Mouse (Mus musculus) embryo, embryonic 10 days (tissue): Measurements from ENCODE around the gene Myh9.
"Not testable (repeated sequence)": the region's sequence is repeated elsewhere in the genome, so short reads cannot be mapped to it uniquely, and the experiment has no call there.

Source experiments
- DNase-seq: peaks from one replicate; pipeline ENCODE4 v3.0.0-alpha.2; 2015; ENCODE audit warnings: low spot score

Gene Myh9

GRCm38 (mm10) chr15:77867231-77867968, 25.4 kb upstream of the Myh9 start:
- not testable (repeated sequence) for DNase-seq

- DNase-seq: peak; percentile 38
Observed at GRCm38 (mm10) chr15:77866583-77867220, 24.7 kb upstream of the Myh9 start.

GRCm38 (mm10) chr15:77864063-77864758, 22.2 kb upstream of the Myh9 start:
- no peak for DNase-seq

GRCm38 (mm10) chr15:77862991-77863972, 21.3 kb upstream of the Myh9 start:
- no peak for DNase-seq

GRCm38 (mm10) chr15:77860081-77860665, 18.2 kb upstream of the Myh9 start:
- DNase-seq: no peak

GRCm38 (mm10) chr15:77857662-77858156, 15.7 kb upstream of the Myh9 start:
- DNase-seq: peak; percentile 83

GRCm38 (mm10) chr15:77856541-77856940, 14.6 kb upstream of the Myh9 start:
- no peak for DNase-seq

GRCm38 (mm10) chr15:77855301-77855700, 13.3 kb upstream of the Myh9 start:
- no peak for DNase-seq

GRCm38 (mm10) chr15:77852001-77852400, 10.0 kb upstream of the Myh9 start:
- no peak for DNase-seq

- no peak for DNase-seq
Observed at GRCm38 (mm10) chr15:77851136-77851535, 9.2 kb upstream of the Myh9 start.

- no peak for DNase-seq
Observed at GRCm38 (mm10) chr15:77849572-77850229, 7.7 kb upstream of the Myh9 start.

GRCm38 (mm10) chr15:77849039-77849436, 7.1 kb upstream of the Myh9 start:
- no peak for DNase-seq

GRCm38 (mm10) chr15:77848415-77849038, 6.6 kb upstream of the Myh9 start:
- DNase-seq: no peak

GRCm38 (mm10) chr15:77847826-77848225, 5.9 kb upstream of the Myh9 start:
- no peak for DNase-seq

- DNase-seq: no peak
Observed at GRCm38 (mm10) chr15:77847108-77847507, 5.1 kb upstream of the Myh9 start.

- DNase-seq: not testable (repeated sequence)
Observed at GRCm38 (mm10) chr15:77845931-77846595, 4.1 kb upstream of the Myh9 start.

GRCm38 (mm10) chr15:77844955-77845635, 3.1 kb upstream of the Myh9 start:
- DNase-seq: no peak

- DNase-seq: no peak
Observed at GRCm38 (mm10) chr15:77844048-77844447, 2.1 kb upstream of the Myh9 start.

- not testable (repeated sequence) for DNase-seq
Observed at GRCm38 (mm10) chr15:77843494-77844041, 1.6 kb upstream of the Myh9 start.
